Mouse (Mus musculus): ENCODE data around the gene Epo.

The Epo gene

GRCm38 (mm10) chr5:137476964-137477363, 56.1 kb downstream of the Epo start, which contains the start of gene Zan:
Gene Zan (minus strand): TSS chr5:137477064.
- in situ Hi-C loops (cut with MboI), result no loop called here

GRCm38 (mm10) chr5:137474351-137474750, 58.7 kb downstream of the Epo start:
- in situ Hi-C loops (cut with MboI), result no loop called here

GRCm38 (mm10) chr5:137472252-137472904, 60.7 kb downstream of the Epo start:
- in situ Hi-C loops (cut with MboI), result no loop called here

- in situ Hi-C loops (cut with MboI), result no loop called here
Measured at GRCm38 (mm10) chr5:137466946-137467345, 66.1 kb downstream of the Epo start.

GRCm38 (mm10) chr5:137465049-137465448, 68.0 kb downstream of the Epo start:
- in situ Hi-C loops (cut with MboI), result no loop called here

- in situ Hi-C loops (cut with MboI), result no loop called here
Measured at GRCm38 (mm10) chr5:137455866-137456591, 77.0 kb downstream of the Epo start.

- in situ Hi-C loops (cut with MboI), result no loop called here
Measured at GRCm38 (mm10) chr5:137455206-137455605, 77.8 kb downstream of the Epo start.

- in situ Hi-C loops (cut with MboI), result no loop called here
Measured at GRCm38 (mm10) chr5:137445536-137445935, 87.5 kb downstream of the Epo start.

GRCm38 (mm10) chr5:137440216-137440855, 92.7 kb downstream of the Epo start:
- in situ Hi-C loops (cut with MboI), result no loop called here

GRCm38 (mm10) chr5:137433889-137434288, 99.2 kb downstream of the Epo start:
- in situ Hi-C loops (cut with MboI), result no loop called here
